ENCODE assay signal across 10 mouse cellular contexts in genomic region chr6:34482842-34483241, GRCm38 (mm10). TPM values are rescaled to one million over a fixed set of nuclear protein-coding genes. Genes with fewer than 3 reads are reported as not detected.
DNase-seq lines count a peak whose midpoint lies in the region; ATAC-seq and TF ChIP-seq lines count a peak whose summit lies in the region.
"Had no signal": no experiment of that assay in that cellular context is flagged by ENCODE, and none has a peak within 500 bp of the region (broad histone marks: within the 10 kb centered on the region; RNA-seq: fewer than 3 reads in every experiment).

No protein-coding gene starts in this region.

- H3K9ac ChIP-seq in forebrain, embryonic 15.5 days (replicated peaks), result no peak overlapping the region
- no peak overlapping the region for H3K9ac ChIP-seq in liver, embryonic 14.5 days (replicated peaks)
- no peak overlapping the region for H3K9ac ChIP-seq in liver, embryonic 11.5 days (ENCODE audit: low read depth, low read length)
- H3K9ac ChIP-seq in heart, embryonic 16.5 days (ENCODE audit: low read length), result no peak overlapping the region
- no peak overlapping the region for H3K9ac ChIP-seq in stomach, embryonic 14.5 days (replicated peaks; ENCODE audit: low read depth, low read length)
- no peak overlapping the region for H3K9ac ChIP-seq in hindbrain, embryonic 16.5 days (ENCODE audit: low read depth, low read length)
- H3K9ac ChIP-seq in hindbrain, embryonic 13.5 days, result no peak overlapping the region
- H3K9ac ChIP-seq: embryonic facial prominence, embryonic 15.5 days had no signal

- 72% methylated on average over 4 of the region's 4 CpGs for WGBS in forebrain, embryonic 15.5 days
- WGBS in forebrain, embryonic 10.5 days, result 90% methylated on average over 4 of the region's 4 CpGs
- 56% methylated on average over 4 of the region's 4 CpGs for WGBS in liver, embryonic 14.5 days (ENCODE audit: insufficient replicate concordance)
- WGBS in liver, embryonic 11.5 days, result 70% methylated on average over 4 of the region's 4 CpGs
- 70% methylated on average over 4 of the region's 4 CpGs for WGBS in heart, embryonic 16.5 days
- 55% methylated on average over 4 of the region's 4 CpGs for WGBS in stomach, embryonic 14.5 days
- WGBS in hindbrain, embryonic 16.5 days, result 80% methylated on average over 4 of the region's 4 CpGs
- 88% methylated on average over 4 of the region's 4 CpGs for WGBS in hindbrain, embryonic 13.5 days

- TF ChIP-seq EP300 in liver, embryonic 14.5 days (IDR thresholded peaks at IDR 0.05; ENCODE audit: low read depth), result no peak

- H3K27ac ChIP-seq in forebrain, embryonic 15.5 days (replicated peaks), result no peak overlapping the region
- H3K27ac ChIP-seq in forebrain, embryonic 10.5 days, result no peak overlapping the region
- no peak overlapping the region; the same call in 1 of the 2 replicates for H3K27ac ChIP-seq in liver, embryonic 14.5 days
- no peak overlapping the region for H3K27ac ChIP-seq in liver, embryonic 11.5 days (ENCODE audit: low read depth, low read length)
- H3K27ac ChIP-seq in heart, embryonic 16.5 days (ENCODE audit: low read length), result no peak overlapping the region
- H3K27ac ChIP-seq in stomach, embryonic 14.5 days (ENCODE audit: low read length), result 0 out of 2 replicates have a peak overlapping the region, but pooled peaks have one; percentile 15
- H3K27ac ChIP-seq in hindbrain, embryonic 16.5 days (ENCODE audit: low read depth, low read length), result no peak overlapping the region
- H3K27ac ChIP-seq in hindbrain, embryonic 13.5 days, result no peak overlapping the region
- H3K27ac ChIP-seq: embryonic facial prominence, embryonic 15.5 days had no signal

- no peak overlapping the region for H3K4me2 ChIP-seq in forebrain, embryonic 15.5 days (replicated peaks)
- peak overlapping the region; percentile 34; the same call in 1 of the 2 replicates for H3K4me2 ChIP-seq in liver, embryonic 14.5 days (ENCODE audit: low read depth)
- no peak overlapping the region for H3K4me2 ChIP-seq in liver, embryonic 11.5 days
- no peak overlapping the region for H3K4me2 ChIP-seq in heart, embryonic 16.5 days (ENCODE audit: low read depth, low read length)
- H3K4me2 ChIP-seq in stomach, embryonic 14.5 days (replicated peaks; ENCODE audit: low read depth, low read length), result no peak overlapping the region
- no peak overlapping the region for H3K4me2 ChIP-seq in hindbrain, embryonic 16.5 days (ENCODE audit: low read length)
- H3K4me2 ChIP-seq in hindbrain, embryonic 13.5 days, result no peak overlapping the region
- H3K4me2 ChIP-seq: embryonic facial prominence, embryonic 15.5 days had no signal

- peak; percentile 47; the same call in 1 of the 2 replicates for ATAC-seq in forebrain, embryonic 15.5 days (replicated peaks)
- no peak for ATAC-seq in liver, embryonic 14.5 days (ENCODE audit: insufficient read depth)
- no peak for ATAC-seq in liver, embryonic 11.5 days (replicated peaks; ENCODE audit: low FRiP score)
- 0 out of 2 replicates have a peak, but pooled peaks have one; percentile 14 for ATAC-seq in heart, embryonic 16.5 days (replicated peaks; ENCODE audit: extremely low read depth, insufficient read depth, low FRiP score)
- peak; percentile 24; the same call in 1 of the 2 replicates for ATAC-seq in stomach, embryonic 14.5 days (ENCODE audit: insufficient number of reproducible peaks, insufficient read depth, low FRiP score, low read depth)
- no peak for ATAC-seq in hindbrain, embryonic 16.5 days
- no peak for ATAC-seq in hindbrain, embryonic 13.5 days (ENCODE audit: low FRiP score)

- peaks cover 34% of the 10 kb centered on the region for H3K4me1 ChIP-seq in forebrain, embryonic 15.5 days
- peaks cover 33% of the 10 kb centered on the region for H3K4me1 ChIP-seq in forebrain, embryonic 10.5 days
- peaks cover 52 to 64% of the 10 kb centered on the region in 2 experiments for H3K4me1 ChIP-seq in liver, embryonic 14.5 days (replicated peaks; ENCODE audit: control insufficient read depth in 2 of 2, insufficient read depth in 2 of 2, low read length in 1 of 2)
- H3K4me1 ChIP-seq in liver, embryonic 11.5 days (replicated peaks; ENCODE audit: control insufficient read depth, insufficient read depth, low read length), result peaks cover 48% of the 10 kb centered on the region
- H3K4me1 ChIP-seq in heart, embryonic 16.5 days (ENCODE audit: control insufficient read depth, insufficient read depth, low read length), result peaks cover 7% of the 10 kb centered on the region; the same call in 1 of the 2 replicates
- peaks cover 30% of the 10 kb centered on the region; the same call in 1 of the 2 replicates for H3K4me1 ChIP-seq in stomach, embryonic 14.5 days (ENCODE audit: control insufficient read depth, insufficient read depth, low read length)
- peaks cover 19% of the 10 kb centered on the region for H3K4me1 ChIP-seq in hindbrain, embryonic 16.5 days (ENCODE audit: control insufficient read depth, insufficient read depth, low read depth, low read length)
- peaks cover 40% of the 10 kb centered on the region for H3K4me1 ChIP-seq in hindbrain, embryonic 13.5 days (replicated peaks)

- H3K4me3 ChIP-seq in forebrain, embryonic 15.5 days, result no peak overlapping the region
- H3K4me3 ChIP-seq in forebrain, embryonic 10.5 days, result no peak overlapping the region
- no peak overlapping the region for H3K4me3 ChIP-seq in liver, embryonic 14.5 days (ENCODE audit: insufficient read depth in 1 of 2, low read depth in 2 of 2, low read length in 2 of 2)
- no peak overlapping the region for H3K4me3 ChIP-seq in liver, embryonic 11.5 days (ENCODE audit: low read depth, low read length)
- H3K4me3 ChIP-seq in heart, embryonic 16.5 days (ENCODE audit: low read length), result no peak overlapping the region
- H3K4me3 ChIP-seq in stomach, embryonic 14.5 days (ENCODE audit: low read depth, low read length), result no peak overlapping the region
- H3K4me3 ChIP-seq in hindbrain, embryonic 16.5 days (ENCODE audit: low read length), result no peak overlapping the region
- no peak overlapping the region for H3K4me3 ChIP-seq in hindbrain, embryonic 13.5 days
- H3K4me3 ChIP-seq: embryonic facial prominence, embryonic 15.5 days had no signal

- H3K9me3 ChIP-seq in forebrain, embryonic 15.5 days, result no peaks in the 10 kb centered on the region
- no peaks in the 10 kb centered on the region for H3K9me3 ChIP-seq in forebrain, embryonic 10.5 days
- no peaks in the 10 kb centered on the region for H3K9me3 ChIP-seq in liver, embryonic 14.5 days (ENCODE audit: control insufficient read depth, low read length)
- H3K9me3 ChIP-seq in liver, embryonic 11.5 days (ENCODE audit: control insufficient read depth, low read length), result no peaks in the 10 kb centered on the region
- no peaks in the 10 kb centered on the region for H3K9me3 ChIP-seq in heart, embryonic 16.5 days (replicated peaks; ENCODE audit: control insufficient read depth, low read length)
- H3K9me3 ChIP-seq in stomach, embryonic 14.5 days (ENCODE audit: control insufficient read depth, low read depth, low read length), result no peaks in the 10 kb centered on the region
- H3K9me3 ChIP-seq in hindbrain, embryonic 16.5 days (ENCODE audit: control insufficient read depth, low read length), result no peaks in the 10 kb centered on the region
- H3K9me3 ChIP-seq in hindbrain, embryonic 13.5 days, result no peaks in the 10 kb centered on the region
- H3K9me3 ChIP-seq: embryonic facial prominence, embryonic 15.5 days had no signal

- H3K36me3 ChIP-seq in forebrain, embryonic 15.5 days, result 0 out of 2 replicates have a peak, but pooled peaks cover 5% of the 10 kb centered on the region
- peaks cover 12% of the 10 kb centered on the region for H3K36me3 ChIP-seq in forebrain, embryonic 10.5 days (replicated peaks)
- H3K36me3 ChIP-seq in liver, embryonic 14.5 days (replicated peaks; ENCODE audit: control insufficient read depth, insufficient read depth, low read depth), result peaks cover 7% of the 10 kb centered on the region
- H3K36me3 ChIP-seq in liver, embryonic 11.5 days (ENCODE audit: control insufficient read depth, insufficient read depth, low read length), result no peaks in the 10 kb centered on the region; the same call in 1 of the 2 replicates
- H3K36me3 ChIP-seq in heart, embryonic 16.5 days (ENCODE audit: control insufficient read depth, insufficient read depth), result 0 out of 2 replicates have a peak, but pooled peaks cover 4% of the 10 kb centered on the region
- no peaks in the 10 kb centered on the region; the same call in 1 of the 2 replicates for H3K36me3 ChIP-seq in stomach, embryonic 14.5 days (ENCODE audit: control insufficient read depth, insufficient read depth, low read length)
- H3K36me3 ChIP-seq in hindbrain, embryonic 16.5 days (ENCODE audit: control insufficient read depth, insufficient read depth, low read length), result peaks cover 1% of the 10 kb centered on the region; the same call in 1 of the 2 replicates
- peaks cover 7% of the 10 kb centered on the region for H3K36me3 ChIP-seq in hindbrain, embryonic 13.5 days

- H3K27me3 ChIP-seq in forebrain, embryonic 15.5 days, result no peaks in the 10 kb centered on the region
- H3K27me3 ChIP-seq in forebrain, embryonic 10.5 days (ENCODE audit: poor library complexity, severe bottlenecking), result no peaks in the 10 kb centered on the region
- H3K27me3 ChIP-seq in liver, embryonic 14.5 days (ENCODE audit: control insufficient read depth, insufficient read depth, low read length), result no peaks in the 10 kb centered on the region
- H3K27me3 ChIP-seq in liver, embryonic 11.5 days (replicated peaks; ENCODE audit: control insufficient read depth, insufficient read depth, low read length), result no peaks in the 10 kb centered on the region
- H3K27me3 ChIP-seq in heart, embryonic 16.5 days (ENCODE audit: control insufficient read depth, insufficient read depth, low read length), result no peaks in the 10 kb centered on the region
- no peaks in the 10 kb centered on the region for H3K27me3 ChIP-seq in stomach, embryonic 14.5 days (ENCODE audit: control insufficient read depth, insufficient read depth, low read length)
- H3K27me3 ChIP-seq in hindbrain, embryonic 16.5 days (replicated peaks; ENCODE audit: control insufficient read depth, insufficient read depth, low read length), result no peaks in the 10 kb centered on the region
- H3K27me3 ChIP-seq in hindbrain, embryonic 13.5 days, result no peaks in the 10 kb centered on the region
- H3K27me3 ChIP-seq: embryonic facial prominence, embryonic 15.5 days had no signal

- no peak for DNase-seq in forebrain, embryonic 10.5 days (ENCODE audit: extremely low spot score, low spot score)
- DNase-seq in liver, embryonic 14.5 days (ENCODE audit: low read depth in 3 of 3, low spot score in 3 of 3), result no peak
- no peak for DNase-seq in liver, embryonic 11.5 days (ENCODE audit: low spot score)
- DNase-seq: layer of hippocampus, adult 9-11 months had no signal

- TF ChIP-seq CTCF in liver, embryonic 14.5 days (IDR thresholded peaks at IDR 0.05; ENCODE audit: low read depth), result no peak

RNA-seq across cellular contexts. Expression of gene Bpgm, which starts 6.8 kb away (rescaled TPM):
- 64.8 and 73.0 TPM in 2 replicates for polyA plus RNA-seq in forebrain, embryonic 15.5 days (2015; fragmentation: Nextera tagmentation; extraction: Ambion mirVana)
- 54.6 and 68.6 TPM in 2 replicates for polyA plus RNA-seq in forebrain, embryonic 10.5 days (2016; fragmentation: Nextera tagmentation; extraction: Ambion mirVana)
- 84.9 and 140 TPM in 2 replicates for polyA plus RNA-seq in liver, embryonic 14.5 days (2012; rRNA removed)
- polyA plus RNA-seq in liver, embryonic 14.5 days (2014; fragmentation: Nextera tagmentation; extraction: Ambion mirVana), result 136 and 143 TPM in 2 replicates
- polyA plus RNA-seq in liver, embryonic 11.5 days (2014; fragmentation: Nextera tagmentation; extraction: Ambion mirVana), result 38.1 and 43.4 TPM in 2 replicates
- polyA plus RNA-seq in heart, embryonic 16.5 days (2015; fragmentation: Nextera tagmentation; extraction: Ambion mirVana), result 89.2 and 96.2 TPM in 2 replicates
- polyA plus RNA-seq in stomach, embryonic 14.5 days (2014; fragmentation: Nextera tagmentation; extraction: Ambion mirVana), result 33.6 and 34.4 TPM in 2 replicates
- polyA plus RNA-seq in hindbrain, embryonic 16.5 days (2015; fragmentation: Nextera tagmentation; extraction: Ambion mirVana), result 90.9 and 93.4 TPM in 2 replicates
- polyA plus RNA-seq in hindbrain, embryonic 13.5 days (2015; fragmentation: Nextera tagmentation; extraction: Ambion mirVana), result 88.0 and 90.9 TPM in 2 replicates

Comparison
In these comparisons a context has a peak if more than half of its experiments do, and no peak if none do; other contexts are left out.
1. ATAC-seq: peak in forebrain, embryonic 15.5 days (single experiment), heart, embryonic 16.5 days (single experiment) and stomach, embryonic 14.5 days (single experiment); none in liver, embryonic 14.5 days (single experiment), liver, embryonic 11.5 days (single experiment), hindbrain, embryonic 16.5 days (single experiment) and hindbrain, embryonic 13.5 days (single experiment).